Mouse (Mus musculus): ENCODE results near the gene Znfx1. TPM values are rescaled to one million over a fixed set of nuclear protein-coding genes. Genes with fewer than 3 reads are reported as not detected.

Gene Znfx1
- total and polyA plus RNA-seq, 3 experiments = 21.9 to 39.3 (median 37.4) TPM

DNA sequence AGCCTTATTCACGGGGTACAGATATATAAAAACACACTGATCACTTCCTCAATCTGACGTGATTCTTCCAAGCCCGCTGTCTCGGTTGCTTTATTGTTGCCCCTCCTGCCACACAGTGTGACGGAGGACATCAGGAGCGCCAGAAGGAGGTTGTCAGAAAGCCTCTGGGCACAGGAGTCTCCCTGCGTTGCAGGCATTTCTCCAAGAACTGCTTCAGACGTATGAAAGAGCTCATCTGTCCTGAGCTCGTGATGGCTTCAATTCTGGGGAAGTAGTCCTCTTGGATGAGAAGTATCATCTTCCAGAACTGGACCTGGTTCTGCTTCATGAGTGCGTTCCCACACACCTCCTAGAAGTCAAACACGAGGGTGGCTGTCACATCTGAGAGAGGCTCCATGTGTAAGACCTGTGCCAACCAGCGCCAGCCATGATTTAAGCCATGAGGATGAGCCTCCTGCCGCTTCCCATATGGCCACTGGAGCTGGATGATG is 55.8 kb downstream of the Znfx1 start:
- Histone ChIP-seq H3K9ac (ENCODE audit: low read depth, low read length) (no peak overlapping the region), H3K27ac (no peak overlapping the region), H3K4me1 (ENCODE audit: control insufficient read depth, insufficient read depth, low read length) (peaks cover 1% of the 10 kb centered on the region; the same call in 1 of the 2 replicates), H3K79me2 (replicated peaks; ENCODE audit: control insufficient read depth, insufficient read depth, low read length) (no peaks in the 10 kb centered on the region), H3K36me3 (ENCODE audit: control insufficient read depth, insufficient read depth, low read length) (no peaks in the 10 kb centered on the region), H3K4me3 (no peak overlapping the region), H3K27me3 (ENCODE audit: control insufficient read depth, insufficient read depth, low read length) (no peaks in the 10 kb centered on the region)
- no peak for DNase-seq
- whole genome bisulfite sequencing = 68% methylated on average over 13 of the region's 13 CpGs
- intact Hi-C loops (cut with DNase I) = no loop called here
- TF ChIP-seq CTCF (IDR thresholded peaks at IDR 0.05) = no peak
- no peak for TF ChIP-seq EP300 (IDR thresholded peaks at IDR 0.05; ENCODE audit: insufficient read depth, low read depth, low read length)
- TF ChIP-seq POLR2A (IDR thresholded peaks at IDR 0.05; ENCODE audit: insufficient read depth, low read depth, low read length) = no peak

DNA sequence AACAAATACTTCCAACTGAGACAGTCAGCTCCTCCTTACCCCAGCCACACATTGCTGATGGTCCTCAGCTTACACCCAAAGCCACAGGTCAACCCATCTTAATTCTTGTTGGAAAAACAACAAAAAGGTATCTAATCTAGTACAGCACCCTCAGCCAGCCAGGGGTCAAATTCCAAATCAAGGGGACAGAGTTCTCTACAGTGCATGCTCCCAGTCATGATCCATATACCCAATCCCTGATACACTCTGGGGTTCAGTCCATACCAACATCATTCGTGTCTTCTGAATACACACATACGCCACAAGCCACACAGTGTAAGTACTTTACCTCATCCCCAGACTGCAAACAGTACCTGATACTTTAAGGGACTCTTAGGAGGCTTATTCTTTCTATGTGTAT is 56.5 kb downstream of the Znfx1 start:
- DNase-seq = no peak
- Histone ChIP-seq H3K4me1 (ENCODE audit: control insufficient read depth, insufficient read depth, low read length) (peaks cover 1% of the 10 kb centered on the region; the same call in 1 of the 2 replicates), H3K79me2 (replicated peaks; ENCODE audit: control insufficient read depth, insufficient read depth, low read length) (no peaks in the 10 kb centered on the region), H3K36me3 (ENCODE audit: control insufficient read depth, insufficient read depth, low read length) (no peaks in the 10 kb centered on the region), H3K9ac (ENCODE audit: low read depth, low read length) (no peak overlapping the region), H3K27me3 (ENCODE audit: control insufficient read depth, insufficient read depth, low read length) (no peaks in the 10 kb centered on the region), H3K27ac (no peak overlapping the region), H3K4me3 (no peak overlapping the region)
- TF ChIP-seq EP300 (IDR thresholded peaks at IDR 0.05; ENCODE audit: insufficient read depth, low read depth, low read length) = no peak
- TF ChIP-seq CTCF (IDR thresholded peaks at IDR 0.05) = no peak
- no peak for TF ChIP-seq POLR2A (IDR thresholded peaks at IDR 0.05; ENCODE audit: insufficient read depth, low read depth, low read length)
- intact Hi-C loops (cut with DNase I) = no loop called here
- 90% methylated on average over 2 of the region's 2 CpGs for WGBS

DNA sequence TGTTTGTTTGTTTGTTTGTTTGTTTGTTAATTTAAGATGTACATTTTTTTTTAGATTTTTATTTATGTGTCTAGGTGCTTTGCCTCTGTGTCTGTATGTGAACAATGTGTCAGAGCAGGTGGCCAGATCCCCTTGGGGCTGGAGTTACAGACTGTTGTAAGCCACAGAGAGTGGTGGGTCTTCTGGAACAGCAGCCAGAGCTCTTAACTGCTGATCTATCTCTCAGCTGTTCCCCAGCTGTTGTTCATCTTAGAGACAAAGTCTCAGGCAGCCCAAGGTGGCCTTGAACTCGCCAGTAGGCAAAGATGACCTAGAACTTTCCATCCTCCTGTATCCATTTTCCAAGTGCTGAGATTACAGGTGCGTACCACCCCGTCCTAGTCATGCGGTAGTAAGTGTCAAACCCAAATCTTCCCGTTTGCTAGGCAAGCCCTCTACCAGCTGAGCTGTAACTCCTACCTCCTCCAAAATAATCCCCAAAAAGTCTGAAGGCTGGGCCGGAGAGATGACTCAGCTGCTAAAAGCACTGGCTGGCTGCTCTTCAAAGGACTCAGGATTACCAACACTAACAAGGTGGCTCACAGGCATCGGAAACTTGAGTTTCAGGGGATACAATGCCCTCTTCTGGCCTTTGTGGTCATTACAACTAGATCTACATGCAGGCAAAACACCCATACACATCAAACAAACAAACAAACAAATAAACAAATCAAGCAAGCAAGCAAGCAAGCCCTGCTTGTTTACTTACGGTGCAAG is 58.5 kb downstream of the Znfx1 start:
- no peaks in the 10 kb centered on the region for H3K79me2 ChIP-seq (replicated peaks; ENCODE audit: control insufficient read depth, insufficient read depth, low read length)
- no peak overlapping the region for H3K4me3 ChIP-seq
- no peak overlapping the region for H3K27ac ChIP-seq
- H3K36me3 ChIP-seq (ENCODE audit: control insufficient read depth, insufficient read depth, low read length) = no peaks in the 10 kb centered on the region
- intact Hi-C loops (cut with DNase I) = loop anchor here (1.0 to 5.0 kb wide), 2 partner anchors 48 to 97 kb away; partner anchors contain the start of gene Cse1l
- H3K4me1 ChIP-seq (ENCODE audit: control insufficient read depth, insufficient read depth, low read length) = peaks cover 1% of the 10 kb centered on the region; the same call in 1 of the 2 replicates
- peak; percentile 45 to 58 for DNase-seq
- 38% methylated on average over 8 of the region's 8 CpGs for WGBS
- H3K27me3 ChIP-seq (ENCODE audit: control insufficient read depth, insufficient read depth, low read length) = no peaks in the 10 kb centered on the region
- no peak overlapping the region for H3K9ac ChIP-seq (ENCODE audit: low read depth, low read length)
- TF ChIP-seq POLR2A (IDR thresholded peaks at IDR 0.05; ENCODE audit: insufficient read depth, low read depth, low read length) = no peak
- TF ChIP-seq EP300 (IDR thresholded peaks at IDR 0.05; ENCODE audit: insufficient read depth, low read depth, low read length) = no peak
- peak; percentile 92 for TF ChIP-seq CTCF (IDR thresholded peaks at IDR 0.05)

DNA sequence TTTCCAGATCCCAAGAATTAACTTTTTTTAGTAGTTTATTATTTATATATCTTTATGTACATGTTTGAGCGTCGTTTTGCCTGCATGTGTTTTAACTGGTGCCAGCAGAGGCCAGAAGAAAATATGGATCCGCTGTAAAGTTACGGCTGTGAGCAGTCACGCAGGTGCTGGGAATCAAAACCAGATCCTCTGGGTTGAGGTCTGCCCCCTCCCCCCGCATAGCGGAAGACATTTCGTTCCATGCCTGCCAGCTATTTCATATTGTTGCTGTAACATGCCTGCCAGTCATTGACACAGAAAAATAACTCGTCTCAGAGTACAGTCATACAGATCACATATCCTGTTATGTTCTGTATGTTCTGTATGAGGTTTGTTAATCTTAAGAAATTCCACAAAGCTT is 61.3 kb downstream of the Znfx1 start:
- no peak for DNase-seq
- Histone ChIP-seq H3K9ac (ENCODE audit: low read depth, low read length) (no peak overlapping the region), H3K79me2 (replicated peaks; ENCODE audit: control insufficient read depth, insufficient read depth, low read length) (no peaks in the 10 kb centered on the region), H3K36me3 (ENCODE audit: control insufficient read depth, insufficient read depth, low read length) (no peaks in the 10 kb centered on the region), H3K4me1 (ENCODE audit: control insufficient read depth, insufficient read depth, low read length) (peaks cover 4% of the 10 kb centered on the region), H3K4me3 (no peak overlapping the region), H3K27me3 (ENCODE audit: control insufficient read depth, insufficient read depth, low read length) (no peaks in the 10 kb centered on the region), H3K27ac (no peak overlapping the region)
- intact Hi-C loops (cut with DNase I) = loop anchor here (5.0 kb wide), 1 partner anchor 94 kb away; the partner anchor contains the start of gene Cse1l
- no peak for TF ChIP-seq POLR2A (IDR thresholded peaks at IDR 0.05; ENCODE audit: insufficient read depth, low read depth, low read length)
- TF ChIP-seq CTCF (IDR thresholded peaks at IDR 0.05) = no peak
- TF ChIP-seq EP300 (IDR thresholded peaks at IDR 0.05; ENCODE audit: insufficient read depth, low read depth, low read length) = no peak
- 70% methylated on average over 9 of the region's 9 CpGs for WGBS

DNA sequence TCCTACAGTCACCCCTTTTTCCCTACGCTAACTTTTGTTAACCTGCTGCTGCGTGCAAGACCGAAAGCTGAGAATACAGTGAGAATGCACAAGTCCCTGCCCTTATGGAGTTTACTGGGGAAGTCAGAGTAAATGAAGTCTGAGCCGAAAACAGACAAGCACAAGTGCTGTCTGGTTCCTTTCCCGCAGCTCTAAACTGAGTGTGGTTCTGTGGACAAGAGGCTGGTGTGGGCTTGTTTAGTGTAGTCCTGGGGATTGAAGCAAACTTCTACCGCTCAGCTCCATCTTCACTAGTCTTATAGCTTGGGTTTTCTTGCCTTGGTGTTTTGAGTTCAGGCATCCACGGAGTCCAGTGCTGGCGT is 66.3 kb downstream of the Znfx1 start:
- peak overlapping the region; percentile 84 for H3K9ac ChIP-seq (ENCODE audit: low read depth, low read length)
- peak overlapping the region; percentile 93 for H3K27ac ChIP-seq
- H3K27me3 ChIP-seq (ENCODE audit: control insufficient read depth, insufficient read depth, low read length) = no peaks in the 10 kb centered on the region
- H3K4me1 ChIP-seq (ENCODE audit: control insufficient read depth, insufficient read depth, low read length) = peaks cover 9% of the 10 kb centered on the region
- intact Hi-C loops (cut with DNase I) = loop anchor here (1.0 to 5.0 kb wide), 2 partner anchors 19 to 66 kb away; partner anchors contain the start of genes Ddx27 and Znfx1
- WGBS = 40% methylated on average over 8 of the region's 8 CpGs
- H3K36me3 ChIP-seq (ENCODE audit: control insufficient read depth, insufficient read depth, low read length) = peaks cover 13% of the 10 kb centered on the region
- DNase-seq = no peak
- TF ChIP-seq POLR2A (IDR thresholded peaks at IDR 0.05; ENCODE audit: insufficient read depth, low read depth, low read length) = no peak
- TF ChIP-seq EP300 (IDR thresholded peaks at IDR 0.05; ENCODE audit: insufficient read depth, low read depth, low read length) = no peak
- TF ChIP-seq CTCF (IDR thresholded peaks at IDR 0.05) = no peak
- H3K4me3 ChIP-seq = peak overlapping the region; percentile 55
- H3K79me2 ChIP-seq (replicated peaks; ENCODE audit: control insufficient read depth, insufficient read depth, low read length) = no peaks in the 10 kb centered on the region; the same call in 1 of the 2 replicates

Measured in heart, adult 2 months (tissue).